Mouse (Mus musculus): ENCODE measurements around the gene Tceal7. TPM values are rescaled to one million over a fixed set of nuclear protein-coding genes. Genes with fewer than 3 reads are reported as not detected.

Tceal7 gene
- polyA plus RNA-seq, 1 experiment from 2014 or later, result 0.23 TPM

- Histone ChIP-seq H3K36me3 (ENCODE audit: control insufficient read depth, insufficient read depth, low read length) (no peaks in the 10 kb centered on the region), H3K27ac (ENCODE audit: low read depth, low read length) (no peak overlapping the region), H3K4me1 (ENCODE audit: control insufficient read depth, insufficient read depth, low read length) (no peaks in the 10 kb centered on the region), H3K9ac (ENCODE audit: low read depth, low read length) (no peak overlapping the region), H3K9me3 (ENCODE audit: control insufficient read depth, low read length) (no peaks in the 10 kb centered on the region), H3K4me3 (ENCODE audit: low read length) (no peak overlapping the region), H3K27me3 (ENCODE audit: control insufficient read depth, insufficient read depth, low read length) (no peaks in the 10 kb centered on the region), H3K4me2 (replicated peaks; ENCODE audit: low read depth, low read length) (no peak overlapping the region)
- WGBS, result 53% methylated on average over 3 of the region's 3 CpGs
- no peak for ATAC-seq (ENCODE audit: low FRiP score, low TSS enrichment)
Observed at GRCm38 (mm10) chrX:136238118-136238517, 23.5 kb downstream of the Tceal7 start.

- Histone ChIP-seq H3K9ac (ENCODE audit: low read depth, low read length) (no peak overlapping the region), H3K4me3 (ENCODE audit: low read length) (no peak overlapping the region), H3K27me3 (ENCODE audit: control insufficient read depth, insufficient read depth, low read length) (no peaks in the 10 kb centered on the region), H3K4me2 (replicated peaks; ENCODE audit: low read depth, low read length) (no peak overlapping the region), H3K36me3 (ENCODE audit: control insufficient read depth, insufficient read depth, low read length) (peaks cover 4% of the 10 kb centered on the region; the same call in 1 of the 2 replicates), H3K27ac (ENCODE audit: low read depth, low read length) (no peak overlapping the region), H3K9me3 (ENCODE audit: control insufficient read depth, low read length) (no peaks in the 10 kb centered on the region), H3K4me1 (ENCODE audit: control insufficient read depth, insufficient read depth, low read length) (no peaks in the 10 kb centered on the region)
- WGBS, result 89% methylated on average over 2 of the region's 2 CpGs
- no peak for ATAC-seq (ENCODE audit: low FRiP score, low TSS enrichment)
Observed at GRCm38 (mm10) chrX:136243181-136243580, 28.6 kb downstream of the Tceal7 start.

GRCm38 (mm10) chrX:136244574-136245229 lies 30.1 kb downstream of the Tceal7 start, which contains the start of gene Tceal9:
Gene Tceal9, plus strand, starts transcription at chrX:136245079.
- Histone ChIP-seq H3K9ac (ENCODE audit: low read depth, low read length) (peak within 1 kb of the TSS; percentile 72), H3K27me3 (ENCODE audit: control insufficient read depth, insufficient read depth, low read length) (no peaks in the 10 kb centered on the region), H3K4me1 (ENCODE audit: control insufficient read depth, insufficient read depth, low read length) (no peaks in the 10 kb centered on the region), H3K9me3 (ENCODE audit: control insufficient read depth, low read length) (no peaks in the 10 kb centered on the region), H3K36me3 (ENCODE audit: control insufficient read depth, insufficient read depth, low read length) (peaks cover 4% of the 10 kb centered on the region; the same call in 1 of the 2 replicates), H3K4me3 (ENCODE audit: low read length) (peak within 1 kb of the TSS; percentile 62), H3K27ac (ENCODE audit: low read depth, low read length) (peak within 1 kb of the TSS; percentile 68; the same call in 1 of the 2 replicates), H3K4me2 (replicated peaks; ENCODE audit: low read depth, low read length) (peak within 1 kb of the TSS; percentile 37)
- WGBS, result 31% methylated on average over 20 of the region's 20 CpGs
- ATAC-seq (ENCODE audit: low FRiP score, low TSS enrichment), result peak; percentile 92

DNA sequence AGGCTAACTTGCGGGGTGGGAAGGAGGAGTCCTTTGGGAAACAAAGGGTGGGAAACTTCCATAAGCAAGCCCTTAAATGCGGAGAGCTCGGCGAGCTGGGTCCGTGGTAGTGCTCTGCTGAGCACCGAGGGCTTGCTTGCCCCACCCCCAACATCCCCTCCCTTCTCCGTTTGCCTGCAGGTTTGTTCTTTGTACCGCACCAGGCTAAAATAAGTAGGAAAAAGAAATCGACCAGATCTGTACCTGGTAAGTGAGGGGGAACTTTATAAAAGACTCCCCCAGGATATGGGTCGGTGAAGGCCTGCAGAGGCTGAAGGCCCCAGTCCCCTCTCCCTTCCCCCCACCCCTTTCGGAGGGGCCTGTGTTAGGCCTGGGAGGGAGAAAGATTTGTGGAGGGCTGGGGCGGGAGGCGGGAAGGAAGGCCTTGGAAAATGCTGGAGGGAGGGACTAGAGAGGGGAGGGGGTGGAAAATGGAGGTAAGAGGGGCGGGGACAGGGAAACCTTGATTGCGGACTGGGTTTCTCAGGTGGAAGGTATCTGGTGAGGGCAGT lies 31.0 kb downstream of the Tceal7 start:
- Histone ChIP-seq H3K4me2 (replicated peaks; ENCODE audit: low read depth, low read length) (peak overlapping the region; percentile 36), H3K9ac (ENCODE audit: low read depth, low read length) (peak overlapping the region; percentile 72), H3K27me3 (ENCODE audit: control insufficient read depth, insufficient read depth, low read length) (no peaks in the 10 kb centered on the region), H3K4me3 (ENCODE audit: low read length) (peak overlapping the region; percentile 62), H3K4me1 (ENCODE audit: control insufficient read depth, insufficient read depth, low read length) (no peaks in the 10 kb centered on the region), H3K36me3 (ENCODE audit: control insufficient read depth, insufficient read depth, low read length) (peaks cover 4% of the 10 kb centered on the region; the same call in 1 of the 2 replicates), H3K9me3 (ENCODE audit: control insufficient read depth, low read length) (no peaks in the 10 kb centered on the region), H3K27ac (ENCODE audit: low read depth, low read length) (peak overlapping the region; percentile 68; the same call in 1 of the 2 replicates)
- WGBS, result 33% methylated on average over 15 of the region's 15 CpGs
- ATAC-seq (ENCODE audit: low FRiP score, low TSS enrichment), result peak; percentile 87

- no peak overlapping the region for H3K4me2 ChIP-seq (replicated peaks; ENCODE audit: low read depth, low read length)
- H3K4me1 ChIP-seq (ENCODE audit: control insufficient read depth, insufficient read depth, low read length), result no peaks in the 10 kb centered on the region
- no peaks in the 10 kb centered on the region for H3K9me3 ChIP-seq (ENCODE audit: control insufficient read depth, low read length)
- no peaks in the 10 kb centered on the region for H3K27me3 ChIP-seq (ENCODE audit: control insufficient read depth, insufficient read depth, low read length)
- H3K4me3 ChIP-seq (ENCODE audit: low read length), result no peak overlapping the region
- WGBS, result 64% methylated on average over 6 of the region's 6 CpGs
- no peak overlapping the region for H3K9ac ChIP-seq (ENCODE audit: low read depth, low read length)
- ATAC-seq (ENCODE audit: low FRiP score, low TSS enrichment), result no peak
- no peak overlapping the region for H3K27ac ChIP-seq (ENCODE audit: low read depth, low read length)
- peaks cover 4% of the 10 kb centered on the region; the same call in 1 of the 2 replicates for H3K36me3 ChIP-seq (ENCODE audit: control insufficient read depth, insufficient read depth, low read length)
Observed at GRCm38 (mm10) chrX:136248811-136249210, 34.2 kb downstream of the Tceal7 start.

DNA sequence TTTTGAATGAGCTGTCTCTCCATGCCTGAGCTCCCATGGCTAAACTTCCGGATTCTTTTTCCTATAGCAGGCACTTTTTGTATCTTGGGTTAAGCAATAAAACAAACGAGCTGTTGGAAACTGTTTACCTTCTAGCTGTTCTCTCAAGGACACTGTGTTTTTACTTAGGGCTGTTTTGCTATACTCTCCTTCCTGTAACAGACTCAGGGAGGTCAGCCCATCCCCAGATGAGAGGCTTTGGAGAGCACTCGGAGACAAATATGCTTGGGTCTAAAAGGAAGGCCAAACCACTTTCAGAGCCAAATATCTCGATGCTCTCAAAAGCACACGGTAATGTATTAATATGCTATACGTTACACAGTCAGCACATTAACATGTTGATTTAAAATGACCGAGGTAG lies 35.1 kb downstream of the Tceal7 start:
- 68% methylated on average over 7 of the region's 7 CpGs for WGBS
- Histone ChIP-seq H3K9ac (ENCODE audit: low read depth, low read length) (no peak overlapping the region), H3K9me3 (ENCODE audit: control insufficient read depth, low read length) (no peaks in the 10 kb centered on the region), H3K36me3 (ENCODE audit: control insufficient read depth, insufficient read depth, low read length) (peaks cover 4% of the 10 kb centered on the region; the same call in 1 of the 2 replicates), H3K4me3 (ENCODE audit: low read length) (no peak overlapping the region), H3K4me2 (replicated peaks; ENCODE audit: low read depth, low read length) (no peak overlapping the region), H3K27ac (ENCODE audit: low read depth, low read length) (no peak overlapping the region), H3K27me3 (ENCODE audit: control insufficient read depth, insufficient read depth, low read length) (no peaks in the 10 kb centered on the region), H3K4me1 (ENCODE audit: control insufficient read depth, insufficient read depth, low read length) (no peaks in the 10 kb centered on the region)
- no peak for ATAC-seq (ENCODE audit: low FRiP score, low TSS enrichment)

GRCm38 (mm10) chrX:136252023-136252729 lies 37.6 kb downstream of the Tceal7 start:
- H3K4me2 ChIP-seq (replicated peaks; ENCODE audit: low read depth, low read length), result no peak overlapping the region
- no peaks in the 10 kb centered on the region for H3K27me3 ChIP-seq (ENCODE audit: control insufficient read depth, insufficient read depth, low read length)
- no peak for ATAC-seq (ENCODE audit: low FRiP score, low TSS enrichment)
- H3K4me1 ChIP-seq (ENCODE audit: control insufficient read depth, insufficient read depth, low read length), result no peaks in the 10 kb centered on the region
- H3K27ac ChIP-seq (ENCODE audit: low read depth, low read length), result no peak overlapping the region
- no peak overlapping the region for H3K4me3 ChIP-seq (ENCODE audit: low read length)
- no peak overlapping the region for H3K9ac ChIP-seq (ENCODE audit: low read depth, low read length)
- no peaks in the 10 kb centered on the region for H3K9me3 ChIP-seq (ENCODE audit: control insufficient read depth, low read length)
- WGBS, result 71% methylated on average over 6 of the region's 6 CpGs
- peaks cover 4% of the 10 kb centered on the region; the same call in 1 of the 2 replicates for H3K36me3 ChIP-seq (ENCODE audit: control insufficient read depth, insufficient read depth, low read length)

DNA sequence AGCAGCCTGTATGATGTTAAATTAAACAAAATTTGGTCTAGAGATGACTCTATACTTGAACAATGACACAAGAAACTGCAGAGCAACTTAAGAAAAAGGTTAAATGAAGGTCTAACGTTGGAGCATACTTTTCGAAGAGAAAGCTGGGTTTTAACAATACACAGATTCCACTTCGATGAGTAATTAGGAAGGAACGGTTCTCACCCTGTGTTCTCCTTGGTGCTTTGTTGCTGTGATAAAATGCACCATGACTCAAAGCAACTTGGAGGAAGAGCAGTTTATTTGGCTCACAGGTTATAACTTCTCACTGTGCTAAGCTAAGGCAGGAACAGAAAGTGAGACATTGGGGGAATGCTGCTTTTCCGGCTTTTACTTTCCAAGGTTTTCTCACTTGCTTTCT lies 53.1 kb downstream of the Tceal7 start:
- no peak overlapping the region for H3K4me2 ChIP-seq (replicated peaks; ENCODE audit: low read depth, low read length)
- ATAC-seq (ENCODE audit: low FRiP score, low TSS enrichment), result no peak
- no peak overlapping the region for H3K9ac ChIP-seq (ENCODE audit: low read depth, low read length)
- H3K4me3 ChIP-seq (ENCODE audit: low read length), result no peak overlapping the region
- peaks cover 7% of the 10 kb centered on the region; the same call in 1 of the 2 replicates for H3K4me1 ChIP-seq (ENCODE audit: control insufficient read depth, insufficient read depth, low read length)
- no peaks in the 10 kb centered on the region; the same call in 1 of the 2 replicates for H3K36me3 ChIP-seq (ENCODE audit: control insufficient read depth, insufficient read depth, low read length)
- H3K27ac ChIP-seq (ENCODE audit: low read depth, low read length), result no peak overlapping the region
- H3K27me3 ChIP-seq (ENCODE audit: control insufficient read depth, insufficient read depth, low read length), result no peaks in the 10 kb centered on the region
- 80% methylated on average over 5 of the region's 5 CpGs for WGBS
- no peaks in the 10 kb centered on the region for H3K9me3 ChIP-seq (ENCODE audit: control insufficient read depth, low read length)

- Histone ChIP-seq H3K27me3 (ENCODE audit: control insufficient read depth, insufficient read depth, low read length) (no peaks in the 10 kb centered on the region), H3K4me2 (replicated peaks; ENCODE audit: low read depth, low read length) (no peak overlapping the region), H3K36me3 (ENCODE audit: control insufficient read depth, insufficient read depth, low read length) (no peaks in the 10 kb centered on the region; the same call in 1 of the 2 replicates), H3K4me3 (ENCODE audit: low read length) (no peak overlapping the region), H3K9ac (ENCODE audit: low read depth, low read length) (no peak overlapping the region), H3K9me3 (ENCODE audit: control insufficient read depth, low read length) (no peaks in the 10 kb centered on the region), H3K4me1 (ENCODE audit: control insufficient read depth, insufficient read depth, low read length) (peaks cover 7% of the 10 kb centered on the region; the same call in 1 of the 2 replicates), H3K27ac (ENCODE audit: low read depth, low read length) (no peak overlapping the region)
- ATAC-seq (ENCODE audit: low FRiP score, low TSS enrichment), result no peak
- WGBS, result 65% methylated on average over 4 of the region's 4 CpGs
Observed at GRCm38 (mm10) chrX:136268173-136268572, 53.6 kb downstream of the Tceal7 start.

Measured in kidney, embryonic 14.5 days (tissue).